Mouse (Mus musculus) layer of hippocampus, postnatal 14 days (tissue): ENCODE measurements around the gene Sec22a. TPM values are rescaled to one million over a fixed set of nuclear protein-coding genes. Genes with fewer than 3 reads are reported as not detected.

Experiments used
- DNase-seq, 2 experiments: peaks; one replicate each; pipeline ENCODE4 v3.0.0; 2021 to 2022; ENCODE audit warnings: low spot score in 2 of 2, mixed read lengths in 1 of 2
- long read RNA-seq, 2 experiments: library from polyadenylated mRNA; stranded (forward); transcript quantifications; one replicate each; pipeline ENCODE4 v2.0.0; 2021
- total RNA-seq, 2 experiments: library from RNA; stranded (reverse); gene quantifications; 2 replicates each; pipeline ENCODE4 v1.2.3; 2021

Gene Sec22a
- 10 to 100 TPM; 18.1 to 18.5 TPM for total RNA-seq
- long read RNA-seq, experiment 1, transcript Sec22a-201 (7 exons, 3,992 nt), result major isoform, 7 of 9 reads
- long read RNA-seq, experiment 1, partial matches to known transcripts, result 0 of 9 reads
- long read RNA-seq, experiment 1, other reads (novel, unspliced or antisense), result 2 of 9 reads
- long read RNA-seq, experiment 2, transcript Sec22a-201 (7 exons, 3,992 nt), result major isoform, 18 of 23 reads
- long read RNA-seq, experiment 2, partial matches to known transcripts, result 1 of 23 reads
- long read RNA-seq, experiment 2, other reads (novel, unspliced or antisense), result 4 of 23 reads

GRCm38 (mm10) chr16:35363150-35364062 lies at the start of gene Sec22a:
Sec22a (minus strand) TSS chr16:35363918.
- peak; percentile 89 to 95 for DNase-seq

- DNase-seq, result no peak
Measured at GRCm38 (mm10) chr16:35406706-35407105, 43.0 kb upstream of the Sec22a start.

GRCm38 (mm10) chr16:35406166-35406565 lies 42.4 kb upstream of the Sec22a start:
- no peak for DNase-seq

GRCm38 (mm10) chr16:35405348-35406080 lies 41.8 kb upstream of the Sec22a start:
- no peak for DNase-seq

- no peak for DNase-seq
Measured at GRCm38 (mm10) chr16:35404864-35405263, 41.1 kb upstream of the Sec22a start.

- DNase-seq, result no peak
Measured at GRCm38 (mm10) chr16:35403891-35404290, 40.2 kb upstream of the Sec22a start.

GRCm38 (mm10) chr16:35403356-35403755 lies 39.6 kb upstream of the Sec22a start:
- DNase-seq, result peak; percentile 61 to 62

- DNase-seq, result no peak
Measured at GRCm38 (mm10) chr16:35392813-35393212, 29.1 kb upstream of the Sec22a start.

GRCm38 (mm10) chr16:35385654-35386053 lies 21.9 kb upstream of the Sec22a start:
- no peak for DNase-seq

GRCm38 (mm10) chr16:35380048-35380447 lies 16.3 kb upstream of the Sec22a start:
- no peak for DNase-seq

GRCm38 (mm10) chr16:35379344-35379743 lies 15.6 kb upstream of the Sec22a start:
- no peak for DNase-seq

- DNase-seq, result no peak
Measured at GRCm38 (mm10) chr16:35364063-35364428, 328 bp upstream of the Sec22a start.

- DNase-seq, result no peak
Measured at GRCm38 (mm10) chr16:35362221-35362620, 1.5 kb downstream of the Sec22a start.

GRCm38 (mm10) chr16:35360593-35360992 lies 3.1 kb downstream of the Sec22a start:
- DNase-seq, result peak in 1 of 2 experiments; percentile 18

- no peak for DNase-seq
Measured at GRCm38 (mm10) chr16:35357449-35357848, 6.3 kb downstream of the Sec22a start.

- no peak for DNase-seq
Measured at GRCm38 (mm10) chr16:35330451-35330850, 33.3 kb downstream of the Sec22a start.

- no peak for DNase-seq
Measured at GRCm38 (mm10) chr16:35319773-35320172, 43.9 kb downstream of the Sec22a start.

- peak in 1 of 2 experiments; percentile 65 for DNase-seq
Measured at GRCm38 (mm10) chr16:35319335-35319734, 44.4 kb downstream of the Sec22a start.

- no peak for DNase-seq
Measured at GRCm38 (mm10) chr16:35318397-35318796, 45.3 kb downstream of the Sec22a start.

GRCm38 (mm10) chr16:35317460-35317859 lies 46.3 kb downstream of the Sec22a start:
- no peak for DNase-seq

GRCm38 (mm10) chr16:35316856-35317264 lies 46.9 kb downstream of the Sec22a start:
- no peak for DNase-seq
